Mouse (Mus musculus) left cerebral cortex, postnatal 36 days (tissue): Measurements from ENCODE around the gene Mgat2. TPM values are rescaled to one million over a fixed set of nuclear protein-coding genes. Genes with fewer than 3 reads are reported as not detected.

ENCODE experiments used
- DNase-seq, 2 experiments: peaks; one replicate each; pipeline ENCODE4 v3.0.0; 2021 to 2022; ENCODE audit warnings: low spot score in 2 of 2, mixed read lengths in 1 of 2
- intact Hi-C: fragments of 180-260 bp; cut with DNase I; formaldehyde crosslinking; loops from one replicate; pipeline ENCODE4 v1.15.1; 2025
- total RNA-seq, 2 experiments: library from RNA; stranded (reverse); gene quantifications; 2 replicates each; pipeline ENCODE4 v1.2.3; 2021

Gene Mgat2
- total RNA-seq, 2 experiments from 2014 or later = 27.3 to 30.7 TPM

- DNase-seq = no peak
- intact Hi-C loops = no loop called here
These were observed 12.7 kb upstream of the Mgat2 start for GRCm38 (mm10) chr12:69171307-69171706.

- intact Hi-C loops = no loop called here
- DNase-seq = no peak
These were observed 8.0 kb upstream of the Mgat2 start for GRCm38 (mm10) chr12:69175975-69176374.

DNA sequence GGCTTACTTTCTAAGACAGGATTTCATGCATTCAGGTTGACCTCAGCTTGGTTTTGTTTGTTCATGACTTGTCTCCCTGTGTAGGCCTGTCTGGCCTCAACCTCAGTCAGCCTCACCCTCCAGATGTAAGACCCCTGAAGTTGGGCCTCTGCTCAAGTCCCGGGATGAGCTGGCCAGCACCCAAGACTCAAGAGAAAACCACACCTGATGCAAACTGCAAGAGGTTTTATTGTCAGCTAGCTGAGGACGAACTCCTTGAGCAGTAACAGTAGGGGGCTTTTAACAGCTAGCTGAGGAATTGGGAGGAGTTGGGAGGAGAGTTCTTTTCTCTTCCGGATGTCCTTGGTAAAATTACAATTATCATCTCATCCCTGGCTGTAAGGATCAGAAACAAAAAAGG, 6.4 kb upstream of the Mgat2 start:
- DNase-seq = no peak
- intact Hi-C loops = no loop called here

GRCm38 (mm10) chr12:69179371-69179770, 4.6 kb upstream of the Mgat2 start:
- DNase-seq = no peak
- intact Hi-C loops = no loop called here

- intact Hi-C loops = no loop called here
- no peak for DNase-seq
These were observed 2.2 kb upstream of the Mgat2 start for GRCm38 (mm10) chr12:69181800-69182199.

DNA sequence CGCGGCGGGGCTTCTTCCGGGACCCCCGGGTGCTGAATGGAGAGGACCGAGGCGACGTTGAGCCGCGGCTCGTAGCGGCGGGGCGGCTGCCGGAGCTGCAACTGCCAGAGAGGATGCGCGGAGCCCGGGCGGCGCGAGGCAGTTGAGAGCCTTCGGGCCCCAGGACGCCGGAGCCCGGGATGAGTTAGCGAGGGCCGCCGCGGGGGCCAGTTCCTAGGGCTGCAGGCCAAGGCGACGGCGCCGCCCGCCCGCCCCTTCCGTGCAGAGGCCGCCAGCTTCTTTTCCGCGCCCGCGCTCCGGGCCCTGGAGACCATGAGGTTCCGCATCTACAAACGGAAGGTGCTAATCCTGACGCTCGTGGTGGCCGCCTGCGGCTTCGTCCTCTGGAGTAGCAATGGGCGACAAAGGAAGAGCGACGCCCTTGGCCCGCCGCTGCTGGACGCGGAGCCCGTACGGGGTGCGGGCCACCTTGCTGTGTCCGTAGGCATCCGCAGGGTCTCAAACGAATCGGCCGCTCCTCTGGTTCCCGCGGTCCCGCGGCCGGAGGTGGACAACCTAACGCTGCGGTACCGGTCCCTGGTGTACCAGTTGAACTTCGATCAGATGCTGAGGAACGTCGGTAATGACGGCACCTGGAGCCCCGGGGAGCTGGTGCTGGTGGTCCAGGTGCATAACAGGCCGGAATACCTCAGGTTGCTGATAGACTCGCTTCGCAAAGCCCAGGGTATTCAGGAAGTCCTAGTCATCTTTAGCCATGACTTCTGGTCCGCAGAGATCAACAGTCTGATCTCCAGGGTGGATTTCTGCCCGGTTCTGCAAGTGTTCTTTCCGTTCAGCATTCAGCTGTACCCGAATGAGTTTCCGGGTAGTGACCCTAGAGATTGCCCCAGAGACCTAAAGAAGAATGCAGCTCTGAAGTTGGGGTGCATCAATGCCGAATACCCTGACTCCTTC, 662 bp downstream of the Mgat2 start:
- intact Hi-C loops = loop anchor here (1.0 kb wide), 1 partner anchor 13 kb away; the partner anchor contains the start of gene Gm49383
- no peak for DNase-seq

DNA sequence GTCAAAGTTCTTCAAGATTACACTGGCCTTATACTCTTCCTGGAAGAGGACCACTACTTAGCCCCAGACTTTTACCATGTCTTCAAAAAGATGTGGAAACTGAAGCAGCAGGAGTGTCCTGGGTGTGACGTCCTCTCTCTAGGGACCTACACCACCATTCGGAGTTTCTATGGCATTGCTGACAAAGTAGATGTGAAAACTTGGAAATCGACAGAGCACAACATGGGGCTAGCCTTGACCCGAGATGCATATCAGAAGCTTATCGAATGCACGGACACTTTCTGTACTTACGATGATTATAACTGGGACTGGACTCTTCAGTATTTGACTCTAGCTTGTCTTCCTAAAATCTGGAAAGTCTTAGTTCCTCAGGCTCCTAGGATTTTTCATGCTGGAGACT, 1.4 kb downstream of the Mgat2 start:
- intact Hi-C loops = no loop called here
- no peak for DNase-seq

DNA sequence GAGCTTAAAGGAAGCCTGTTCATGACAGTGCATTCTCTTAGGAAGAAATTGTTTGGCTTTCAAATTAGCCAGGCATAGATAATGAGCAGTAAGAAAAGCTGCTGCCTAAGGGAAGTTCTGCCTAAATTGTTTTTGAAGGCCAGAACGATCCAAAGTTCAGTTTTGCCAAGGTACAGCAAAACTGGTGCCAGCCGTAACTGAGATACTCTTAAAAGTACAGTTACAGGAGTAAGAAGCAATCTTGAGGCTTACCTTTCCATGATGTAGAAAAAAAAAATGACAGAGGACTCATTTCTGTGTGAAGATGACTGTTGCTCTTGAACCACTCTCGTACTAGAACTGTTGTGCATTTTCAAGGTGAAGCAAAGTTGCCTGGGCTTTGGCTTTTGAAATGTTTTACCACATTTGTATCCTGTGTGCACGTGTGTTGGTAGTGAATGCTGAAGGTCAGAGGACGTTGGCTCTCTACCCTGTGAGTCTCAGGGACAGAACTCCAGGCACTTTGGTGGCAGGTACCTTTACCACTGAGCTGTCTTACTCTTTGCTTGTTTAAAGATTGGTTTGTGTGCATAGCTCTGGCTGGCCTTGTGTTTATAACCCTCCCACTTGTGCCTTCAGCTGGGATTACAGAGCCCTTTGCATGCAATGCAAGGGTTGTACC, 3.0 kb downstream of the Mgat2 start:
- no peak for DNase-seq
- intact Hi-C loops = no loop called here

DNA sequence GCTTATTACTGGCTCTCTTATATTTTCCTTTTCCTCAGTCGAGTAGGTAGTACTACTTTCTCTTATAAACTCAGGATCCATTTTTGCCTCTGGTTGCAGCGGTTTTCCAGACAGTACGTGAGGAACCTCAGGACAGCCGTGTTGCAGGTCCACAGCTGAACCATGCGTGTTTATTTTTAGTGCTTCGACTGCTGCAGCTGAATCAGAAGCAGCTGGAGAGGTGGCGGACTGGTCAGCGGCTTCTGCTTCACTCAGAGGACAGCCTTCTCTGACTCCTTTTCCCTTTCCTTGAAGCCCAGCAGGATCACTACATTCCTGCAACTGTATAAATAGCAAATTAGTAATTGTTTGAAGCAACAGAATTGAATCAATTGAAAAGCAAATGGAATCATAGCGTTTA, 6.1 kb downstream of the Mgat2 start:
- intact Hi-C loops = no loop called here

GRCm38 (mm10) chr12:69190522-69190921, 6.6 kb downstream of the Mgat2 start:
- intact Hi-C loops = no loop called here
- no peak for DNase-seq

More for the DNA sequence above, 6.1 kb downstream of the Mgat2 start:
- DNase-seq = no peak

GRCm38 (mm10) chr12:69191396-69191795, 7.4 kb downstream of the Mgat2 start:
- DNase-seq = no peak
- intact Hi-C loops = no loop called here

DNA sequence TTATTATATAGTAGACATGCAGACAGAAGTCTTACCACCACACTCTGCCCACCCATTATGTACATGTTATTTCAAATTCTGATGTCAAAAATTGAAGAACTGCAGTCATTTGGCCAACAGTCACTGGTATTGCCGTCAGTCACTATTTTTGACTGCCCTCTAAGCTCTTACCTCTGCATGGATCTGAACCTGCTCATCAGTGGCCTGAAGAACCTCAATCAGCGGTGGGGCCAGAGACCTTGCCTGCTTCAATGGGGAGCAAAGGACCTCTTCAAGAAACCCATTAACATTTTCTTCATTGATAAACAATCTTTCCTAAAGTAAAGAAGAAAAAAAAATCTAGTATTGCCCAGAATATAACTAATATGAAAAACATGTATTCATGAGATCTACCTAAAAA, 8.7 kb downstream of the Mgat2 start:
- intact Hi-C loops = no loop called here

DNA sequence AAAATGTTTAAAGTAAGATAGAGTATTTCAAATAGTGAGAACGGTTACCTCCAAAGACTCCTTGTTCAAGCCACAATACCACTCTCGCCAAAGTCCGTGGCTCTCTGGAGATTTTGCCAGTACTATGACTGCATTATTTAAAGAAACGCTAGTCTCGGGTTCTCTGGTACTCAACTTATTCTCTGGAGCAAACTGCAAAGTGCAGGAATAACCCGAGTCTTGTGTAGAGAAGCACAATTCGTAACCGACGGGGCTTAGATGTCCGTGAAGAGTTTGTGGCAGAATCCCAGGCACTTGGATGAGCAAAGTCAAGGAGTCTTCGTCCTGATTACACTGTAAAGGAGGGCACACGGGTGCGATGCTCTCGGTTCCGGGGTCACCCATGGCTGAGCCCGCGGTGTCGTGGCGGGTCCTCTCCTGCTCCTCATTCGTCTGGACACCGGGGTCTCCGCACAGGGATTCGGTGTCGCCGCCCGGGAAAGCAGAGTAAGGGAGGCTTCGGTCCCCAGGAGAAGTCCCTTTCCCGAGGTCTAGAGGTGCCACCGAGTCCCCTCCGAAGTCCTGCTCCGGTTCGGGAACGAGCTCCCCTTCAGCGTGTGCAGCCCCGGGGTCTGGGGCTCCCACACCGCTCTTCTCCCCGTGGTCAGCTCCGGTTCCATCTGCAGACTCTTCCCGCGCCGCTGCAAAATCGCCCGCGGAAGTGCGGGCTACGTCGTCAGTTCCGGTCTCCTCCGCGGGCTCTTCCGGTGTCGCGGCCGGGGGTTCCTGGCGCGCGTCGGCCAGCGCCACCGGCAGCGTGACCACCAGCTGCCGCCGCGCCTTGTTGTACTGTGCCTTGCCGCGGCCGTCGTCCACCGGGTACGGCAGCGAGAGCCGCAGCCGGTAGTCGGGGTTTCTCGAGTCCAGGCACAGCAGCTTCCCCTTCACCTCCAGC, 12.8 kb downstream of the Mgat2 start, which contains the start of gene Gm49383:
Gene Gm49383 (minus strand): TSS at position 661 of the 934 bp plus-strand sequence.
- intact Hi-C loops = loop anchor here (1.0 to 5.0 kb wide), 3 partner anchors 12 to 101 kb away; partner anchors contain the start of genes Klhdc1, Klhdc2, Mgat2 and Rpl36al
- peak; percentile 76 to 83 for DNase-seq

More for the DNA sequence above, 8.7 kb downstream of the Mgat2 start:
- no peak for DNase-seq

- peak; percentile 49 to 64 for DNase-seq
- intact Hi-C loops = loop anchor here (1.0 to 5.0 kb wide), 3 partner anchors 13 to 100 kb away; partner anchors contain the start of genes Klhdc1, Klhdc2, Mgat2 and Rpl36al
These were observed 13.6 kb downstream of the Mgat2 start for GRCm38 (mm10) chr12:69197378-69198163.

GRCm38 (mm10) chr12:69198164-69198535, 14.2 kb downstream of the Mgat2 start, which contains the start of gene Dnaaf2:
Dnaaf2 (minus strand) TSS chr12:69198429.
- intact Hi-C loops = loop anchor here (5.0 kb wide), 2 partner anchors 44 to 99 kb away; partner anchors contain the start of genes Klhdc1 and Klhdc2
- DNase-seq = peak in 1 of 2 experiments; percentile 49

GRCm38 (mm10) chr12:69198985-69199384, 15.0 kb downstream of the Mgat2 start:
- no peak for DNase-seq
- intact Hi-C loops = loop anchor here (5.0 kb wide), 2 partner anchors 43 to 98 kb away; partner anchors contain the start of genes Klhdc1 and Klhdc2

GRCm38 (mm10) chr12:69204052-69204833, 20.3 kb downstream of the Mgat2 start, which contains the start of gene Gm49384:
Gm49384 (minus strand) TSS chr12:69204267.
- intact Hi-C loops = no loop called here
- no peak for DNase-seq
